Mouse (Mus musculus): ENCODE results near the gene Prdm1. TPM values are rescaled to one million over a fixed set of nuclear protein-coding genes. Genes with fewer than 3 reads are reported as not detected.

Prdm1 gene
- polyA plus RNA-seq, 1 experiment from 2014 or later: 0.93 TPM

DNA sequence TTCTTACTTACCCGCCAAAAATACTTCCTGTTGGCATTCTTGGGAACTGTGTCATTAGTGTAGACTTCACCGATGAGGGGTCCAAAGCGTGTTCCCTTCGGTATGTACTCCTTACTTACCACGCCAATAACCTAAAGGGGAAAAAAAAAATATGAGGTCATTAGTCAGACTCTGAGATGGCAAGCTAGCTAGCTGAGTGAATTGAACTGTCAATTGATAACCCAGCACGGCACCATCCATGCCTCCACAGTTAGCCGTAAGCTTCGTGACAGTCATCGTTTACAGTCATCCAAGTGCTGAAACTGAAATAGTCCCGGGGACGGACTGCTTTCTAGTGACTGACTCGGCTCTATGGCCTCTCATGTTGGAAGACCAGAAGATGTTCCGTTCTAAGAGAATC, 78.2 kb downstream of the Prdm1 start:
- Histone ChIP-seq H3K4me1 (replicated peaks) (no peaks in the 10 kb centered on the region), H3K4me3 (no peak overlapping the region), H3K9me3 (no peaks in the 10 kb centered on the region), H3K4me2 (no peak overlapping the region), H3K27ac (replicated peaks) (no peak overlapping the region), H3K9ac (no peak overlapping the region), H3K27me3 (peaks cover 9% of the 10 kb centered on the region), H3K36me3 (no peaks in the 10 kb centered on the region)
- WGBS: 81% methylated on average over 13 of the region's 13 CpGs
- ATAC-seq (ENCODE audit: low read depth): no peak

DNA sequence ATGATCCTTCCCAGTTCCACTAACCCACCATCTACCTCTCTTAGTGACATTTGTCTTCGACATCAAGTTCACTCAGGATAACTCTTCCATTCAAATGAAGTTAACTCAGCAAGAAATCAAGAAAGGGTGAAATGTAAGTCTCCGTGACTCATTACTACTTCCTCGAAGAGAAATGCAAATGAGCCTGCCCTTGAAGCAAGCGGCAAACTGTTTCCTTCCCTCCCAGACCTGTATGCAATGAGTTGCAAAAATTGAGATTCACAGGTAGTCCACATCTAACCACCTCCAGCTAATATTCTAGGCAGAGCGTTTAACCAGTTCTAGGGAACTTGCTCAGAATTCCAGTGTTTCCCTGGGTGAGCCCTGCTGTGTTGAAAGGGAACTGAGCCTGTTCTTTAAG, 78.6 kb downstream of the Prdm1 start:
- WGBS: 65% methylated on average over 5 of the region's 5 CpGs
- Histone ChIP-seq H3K27ac (replicated peaks) (no peak overlapping the region), H3K4me3 (no peak overlapping the region), H3K4me2 (no peak overlapping the region), H3K27me3 (peaks cover 5% of the 10 kb centered on the region), H3K36me3 (no peaks in the 10 kb centered on the region), H3K4me1 (replicated peaks) (no peaks in the 10 kb centered on the region), H3K9ac (no peak overlapping the region), H3K9me3 (no peaks in the 10 kb centered on the region)
- no peak for ATAC-seq (ENCODE audit: low read depth)

DNA sequence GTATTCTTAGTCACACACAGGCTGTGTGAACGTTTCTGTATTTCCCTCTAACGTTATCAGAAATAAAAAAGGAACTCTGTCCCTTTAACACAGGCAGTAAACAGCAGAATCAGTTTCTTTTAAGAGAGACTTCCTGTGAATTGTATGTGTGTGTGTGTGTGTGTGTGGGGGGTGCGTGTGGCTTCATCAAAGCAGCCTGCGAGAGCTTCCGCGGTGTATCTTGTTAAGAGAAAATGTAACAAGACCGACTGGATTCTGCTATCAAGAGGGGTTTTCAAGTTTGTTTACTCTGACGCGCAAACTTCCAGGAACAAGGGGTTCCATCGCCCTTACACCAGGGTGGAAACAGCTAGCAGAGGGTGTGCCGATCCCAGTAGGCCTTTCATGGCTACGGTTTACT, 80.1 kb downstream of the Prdm1 start:
- 63% methylated on average over 12 of the region's 12 CpGs for WGBS
- H3K4me1 ChIP-seq (replicated peaks): no peaks in the 10 kb centered on the region
- H3K4me3 ChIP-seq: no peak overlapping the region
- H3K4me2 ChIP-seq: no peak overlapping the region
- no peaks in the 10 kb centered on the region for H3K36me3 ChIP-seq
- ATAC-seq (ENCODE audit: low read depth): no peak
- no peaks in the 10 kb centered on the region for H3K27me3 ChIP-seq
- H3K9ac ChIP-seq: no peak overlapping the region
- H3K9me3 ChIP-seq: no peaks in the 10 kb centered on the region
- no peak overlapping the region for H3K27ac ChIP-seq (replicated peaks)

GRCm38 (mm10) chr10:44447406-44448139, 80.7 kb downstream of the Prdm1 start:
- no peak overlapping the region for H3K27ac ChIP-seq (replicated peaks)

GRCm38 (mm10) chr10:44447001-44447400, 81.3 kb downstream of the Prdm1 start:
- H3K4me2 ChIP-seq: no peak overlapping the region
- H3K9me3 ChIP-seq: no peaks in the 10 kb centered on the region
- H3K36me3 ChIP-seq: no peaks in the 10 kb centered on the region
- H3K4me3 ChIP-seq: no peak overlapping the region
- WGBS: 92% methylated on average over 10 of the region's 10 CpGs
- H3K27ac ChIP-seq (replicated peaks): no peak overlapping the region
- no peak for ATAC-seq (ENCODE audit: low read depth)
- H3K4me1 ChIP-seq (replicated peaks): no peaks in the 10 kb centered on the region
- H3K27me3 ChIP-seq: no peaks in the 10 kb centered on the region
- H3K9ac ChIP-seq: no peak overlapping the region

More at GRCm38 (mm10) chr10:44447406-44448139, 80.7 kb downstream of the Prdm1 start:
- no peak for ATAC-seq (ENCODE audit: low read depth)
- no peak overlapping the region for H3K4me3 ChIP-seq
- no peaks in the 10 kb centered on the region for H3K27me3 ChIP-seq
- 91% methylated on average over 14 of the region's 14 CpGs for WGBS
- no peaks in the 10 kb centered on the region for H3K9me3 ChIP-seq
- no peaks in the 10 kb centered on the region for H3K36me3 ChIP-seq
- H3K4me1 ChIP-seq (replicated peaks): no peaks in the 10 kb centered on the region
- no peak overlapping the region for H3K9ac ChIP-seq
- H3K4me2 ChIP-seq: no peak overlapping the region

DNA sequence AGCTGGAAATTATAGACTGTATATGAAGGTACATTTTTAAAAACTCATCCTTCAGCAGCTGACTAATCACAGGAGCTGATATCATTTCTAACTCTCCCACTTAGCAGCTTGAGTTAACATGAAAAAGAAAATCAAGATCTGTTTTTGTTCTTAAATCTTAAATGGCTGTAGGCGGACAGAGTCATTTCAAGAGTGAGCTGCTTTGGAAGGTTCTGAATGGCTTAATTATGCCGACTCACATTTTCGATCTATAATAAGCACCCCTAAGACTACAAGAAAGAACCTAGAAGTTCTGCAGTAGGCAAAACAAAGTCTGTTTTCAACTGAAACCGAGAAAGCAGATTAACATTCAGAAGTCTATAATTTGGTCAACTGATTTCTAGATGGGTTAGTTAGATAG, 83.9 kb downstream of the Prdm1 start:
- Histone ChIP-seq H3K27me3 (no peaks in the 10 kb centered on the region), H3K9ac (no peak overlapping the region), H3K27ac (replicated peaks) (no peak overlapping the region), H3K4me3 (no peak overlapping the region), H3K36me3 (no peaks in the 10 kb centered on the region), H3K9me3 (no peaks in the 10 kb centered on the region), H3K4me1 (replicated peaks) (no peaks in the 10 kb centered on the region), H3K4me2 (no peak overlapping the region)
- 81% methylated on average over 4 of the region's 4 CpGs for WGBS
- no peak for ATAC-seq (ENCODE audit: low read depth)

GRCm38 (mm10) chr10:44443696-44444095, 84.6 kb downstream of the Prdm1 start:
- Histone ChIP-seq H3K4me2 (no peak overlapping the region), H3K27me3 (no peaks in the 10 kb centered on the region), H3K4me3 (no peak overlapping the region), H3K9ac (no peak overlapping the region), H3K36me3 (no peaks in the 10 kb centered on the region), H3K9me3 (no peaks in the 10 kb centered on the region), H3K4me1 (replicated peaks) (no peaks in the 10 kb centered on the region), H3K27ac (replicated peaks) (no peak overlapping the region)
- no peak for ATAC-seq (ENCODE audit: low read depth)
- WGBS: 91% methylated on average over 12 of the region's 12 CpGs

DNA sequence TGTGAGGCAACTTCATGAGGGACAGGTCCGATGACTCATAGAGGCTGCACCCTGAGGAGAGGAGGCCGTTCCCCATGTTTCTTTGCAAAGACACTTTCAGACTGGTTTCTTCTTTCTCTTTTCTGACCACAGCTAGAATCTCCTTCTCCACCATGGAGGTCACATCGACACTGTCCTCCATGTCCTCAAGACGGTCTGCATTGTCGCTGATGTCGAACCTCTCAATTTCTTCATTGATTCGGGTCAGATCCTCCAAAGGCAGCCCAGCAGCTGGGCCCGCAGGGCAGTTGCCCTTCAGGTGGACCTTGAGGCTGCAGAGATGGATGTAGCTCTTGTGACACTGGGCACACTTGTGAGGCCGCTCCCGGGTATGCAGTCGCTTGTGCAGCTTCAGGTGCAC, 88.6 kb downstream of the Prdm1 start:
- Histone ChIP-seq H3K27me3 (no peaks in the 10 kb centered on the region), H3K4me2 (no peak overlapping the region), H3K4me1 (replicated peaks) (no peaks in the 10 kb centered on the region), H3K36me3 (no peaks in the 10 kb centered on the region), H3K4me3 (no peak overlapping the region), H3K27ac (replicated peaks) (no peak overlapping the region), H3K9ac (no peak overlapping the region), H3K9me3 (no peaks in the 10 kb centered on the region)
- ATAC-seq (ENCODE audit: low read depth): no peak
- 92% methylated on average over 11 of the region's 11 CpGs for WGBS

DNA sequence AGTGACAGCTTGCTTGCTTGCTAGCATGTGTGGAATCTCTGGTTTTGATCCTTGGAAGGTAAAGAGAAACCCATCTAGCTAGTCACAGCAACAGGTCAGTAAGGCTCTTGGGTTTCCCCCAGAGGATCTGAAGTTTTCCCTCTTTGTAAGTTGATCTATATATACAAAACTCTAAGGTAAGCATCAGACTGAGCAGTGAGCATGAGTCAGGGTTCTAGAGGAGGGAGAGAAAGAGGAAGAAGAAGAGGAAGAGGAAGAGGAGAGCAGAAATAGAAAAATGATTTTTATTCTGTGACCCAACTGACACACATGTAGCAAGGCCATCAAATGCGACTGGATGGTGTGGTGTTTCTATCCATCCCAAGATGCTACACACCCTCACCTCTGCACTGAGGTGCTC, 90.7 kb downstream of the Prdm1 start:
- Histone ChIP-seq H3K36me3 (no peaks in the 10 kb centered on the region), H3K9ac (no peak overlapping the region), H3K4me2 (no peak overlapping the region), H3K27ac (replicated peaks) (no peak overlapping the region), H3K4me1 (replicated peaks) (no peaks in the 10 kb centered on the region), H3K4me3 (no peak overlapping the region), H3K27me3 (no peaks in the 10 kb centered on the region), H3K9me3 (no peaks in the 10 kb centered on the region)
- WGBS: 95% methylated on average over 1 of the region's 1 CpGs
- ATAC-seq (ENCODE audit: low read depth): no peak

GRCm38 (mm10) chr10:44435956-44436355, 92.3 kb downstream of the Prdm1 start:
- no peak for ATAC-seq (ENCODE audit: low read depth)
- no peak overlapping the region for H3K4me3 ChIP-seq
- WGBS: 83% methylated on average over 4 of the region's 4 CpGs

DNA sequence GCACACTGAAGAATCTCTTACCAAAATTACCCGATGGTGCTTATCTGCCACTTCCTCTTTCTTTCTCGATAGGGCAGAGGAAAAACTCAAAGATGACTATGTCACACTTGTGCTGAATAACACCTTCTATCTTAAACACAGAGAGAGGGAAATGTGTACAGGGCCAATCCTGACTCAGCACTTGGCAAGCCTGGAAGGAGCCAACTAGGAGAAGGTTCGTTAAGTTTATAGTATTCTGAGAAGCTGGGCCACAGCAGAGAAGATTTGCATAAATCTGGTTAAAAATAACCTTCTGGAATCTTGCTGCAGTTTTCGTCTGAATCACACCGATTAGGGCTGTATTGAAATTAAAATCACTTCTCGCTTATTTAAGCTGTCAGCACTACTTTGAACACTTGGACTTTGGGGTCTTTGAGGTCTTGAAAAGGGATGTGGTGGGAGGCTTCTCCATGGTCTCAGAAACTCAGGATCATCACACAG, 93.6 kb downstream of the Prdm1 start:
- Histone ChIP-seq H3K27me3 (no peaks in the 10 kb centered on the region), H3K4me1 (replicated peaks) (no peaks in the 10 kb centered on the region), H3K4me3 (no peak overlapping the region), H3K36me3 (no peaks in the 10 kb centered on the region), H3K9me3 (no peaks in the 10 kb centered on the region), H3K9ac (no peak overlapping the region), H3K4me2 (no peak overlapping the region), H3K27ac (replicated peaks) (no peak overlapping the region)
- ATAC-seq (ENCODE audit: low read depth): no peak
- WGBS: 69% methylated on average over 6 of the region's 6 CpGs

More at GRCm38 (mm10) chr10:44435956-44436355, 92.3 kb downstream of the Prdm1 start:
- Histone ChIP-seq H3K9me3 (no peaks in the 10 kb centered on the region), H3K27me3 (no peaks in the 10 kb centered on the region), H3K27ac (replicated peaks) (no peak overlapping the region), H3K36me3 (no peaks in the 10 kb centered on the region), H3K4me2 (no peak overlapping the region), H3K4me1 (replicated peaks) (no peaks in the 10 kb centered on the region), H3K9ac (no peak overlapping the region)

GRCm38 (mm10) chr10:44432235-44432634, 96.1 kb downstream of the Prdm1 start:
- Histone ChIP-seq H3K9ac (no peak overlapping the region), H3K4me2 (no peak overlapping the region), H3K27me3 (no peaks in the 10 kb centered on the region), H3K4me3 (no peak overlapping the region), H3K9me3 (no peaks in the 10 kb centered on the region), H3K4me1 (replicated peaks) (no peaks in the 10 kb centered on the region), H3K36me3 (no peaks in the 10 kb centered on the region), H3K27ac (replicated peaks) (no peak overlapping the region)
- ATAC-seq (ENCODE audit: low read depth): no peak
- WGBS: 75% methylated on average over 11 of the region's 11 CpGs

DNA sequence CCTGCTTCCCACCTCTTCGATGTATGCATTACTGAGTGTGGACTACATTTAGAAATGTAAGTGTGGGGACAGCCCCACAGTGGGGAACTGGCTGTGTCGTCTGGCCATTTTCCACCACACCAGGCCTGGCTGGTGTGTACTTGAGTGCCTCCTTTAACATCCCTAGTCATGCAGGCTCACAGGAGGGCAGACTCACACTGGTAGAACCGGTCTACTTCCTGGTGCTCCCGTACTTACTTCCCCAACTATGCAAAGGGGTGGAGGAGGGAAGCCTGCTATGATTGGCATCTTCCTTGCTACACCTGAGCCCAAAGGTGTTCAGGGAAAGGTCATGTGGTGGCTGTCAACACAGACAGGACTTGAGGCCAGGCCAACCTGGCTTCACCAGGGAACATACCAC, 96.6 kb downstream of the Prdm1 start:
- WGBS: 93% methylated on average over 4 of the region's 4 CpGs

More for the DNA sequence above, 96.6 kb downstream of the Prdm1 start:
- Histone ChIP-seq H3K4me1 (replicated peaks) (no peaks in the 10 kb centered on the region), H3K27me3 (no peaks in the 10 kb centered on the region), H3K4me3 (no peak overlapping the region), H3K4me2 (no peak overlapping the region), H3K27ac (replicated peaks) (no peak overlapping the region), H3K9ac (no peak overlapping the region), H3K9me3 (no peaks in the 10 kb centered on the region), H3K36me3 (no peaks in the 10 kb centered on the region)
- no peak for ATAC-seq (ENCODE audit: low read depth)

Measured in neural tube, embryonic 13.5 days (tissue).